Mouse (Mus musculus) adrenal gland, adult 8-10 months (tissue): Measurements from ENCODE around the gene Olfr957. TPM values are rescaled to one million over a fixed set of nuclear protein-coding genes. Genes with fewer than 3 reads are reported as not detected.

Experiments
- DNase-seq: peaks from one replicate; pipeline ENCODE4 v3.0.0; 2022
- total RNA-seq, 4 experiments: library from RNA; stranded (reverse); gene quantifications; 2 replicates each; pipeline ENCODE4 v1.2.4; 2022

The Olfr957 gene
- total RNA-seq: not detected

GRCm38 (mm10) chr9:39515531-39515930 is at the start of gene Olfr957:
Gene Olfr957, minus strand, starts transcription at chr9:39515809.
- DNase-seq: no peak

DNA sequence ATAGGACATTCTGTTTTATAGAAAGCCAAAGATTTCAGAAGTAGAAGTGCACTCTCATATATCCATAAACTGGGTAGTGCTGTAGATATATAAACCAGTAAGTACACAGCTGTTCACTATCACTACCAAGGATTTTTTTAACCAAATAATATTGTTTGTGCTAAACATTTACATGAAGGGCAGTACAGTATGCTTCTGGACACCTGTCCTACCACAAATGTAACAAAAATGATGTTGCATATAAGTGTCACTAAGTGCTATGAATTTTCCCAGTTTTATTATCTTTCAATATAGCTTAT is 42.7 kb upstream of the Olfr957 start:
- no peak for DNase-seq

DNA sequence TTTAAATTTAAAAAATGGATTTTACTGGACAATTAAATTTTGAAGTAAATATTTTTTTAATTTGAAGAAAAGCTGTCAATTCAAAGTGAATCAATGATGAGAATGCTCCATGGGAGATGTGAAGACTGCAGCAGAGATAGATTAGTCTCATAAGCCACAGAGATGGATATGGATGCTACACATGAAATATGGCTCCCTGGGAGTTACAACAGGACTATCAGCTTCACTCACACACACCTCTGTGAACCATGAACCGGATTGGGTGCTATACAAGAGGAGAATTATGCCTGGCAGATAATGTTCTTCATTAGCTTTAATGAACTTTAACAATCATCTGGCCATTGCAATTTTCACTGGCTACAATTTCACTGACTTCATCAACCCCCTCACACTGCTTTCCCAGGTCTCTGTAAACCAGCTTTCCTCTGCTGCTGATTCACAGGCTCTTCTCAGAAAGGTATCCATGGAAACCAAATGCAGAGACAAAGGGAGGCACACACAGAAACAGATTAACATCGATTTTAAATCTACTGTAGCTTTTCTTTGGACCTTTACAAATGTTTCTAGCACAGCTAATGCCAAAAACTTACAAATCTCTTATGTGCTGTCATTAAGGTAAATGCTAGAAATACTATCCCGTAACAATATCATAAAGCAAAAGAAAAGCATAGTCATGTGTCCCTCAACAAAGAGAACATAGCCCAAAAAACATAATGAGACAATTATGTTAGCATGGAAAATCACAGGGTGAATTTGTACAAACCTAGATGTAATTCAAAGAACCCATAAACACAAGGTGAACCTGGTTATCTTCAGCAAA is 42.1 kb upstream of the Olfr957 start:
- no peak for DNase-seq

GRCm38 (mm10) chr9:39553946-39554345 is 38.3 kb upstream of the Olfr957 start, which contains the start of gene Olfr958:
Gene Olfr958, minus strand, starts transcription at chr9:39554054.
- DNase-seq: no peak

DNA sequence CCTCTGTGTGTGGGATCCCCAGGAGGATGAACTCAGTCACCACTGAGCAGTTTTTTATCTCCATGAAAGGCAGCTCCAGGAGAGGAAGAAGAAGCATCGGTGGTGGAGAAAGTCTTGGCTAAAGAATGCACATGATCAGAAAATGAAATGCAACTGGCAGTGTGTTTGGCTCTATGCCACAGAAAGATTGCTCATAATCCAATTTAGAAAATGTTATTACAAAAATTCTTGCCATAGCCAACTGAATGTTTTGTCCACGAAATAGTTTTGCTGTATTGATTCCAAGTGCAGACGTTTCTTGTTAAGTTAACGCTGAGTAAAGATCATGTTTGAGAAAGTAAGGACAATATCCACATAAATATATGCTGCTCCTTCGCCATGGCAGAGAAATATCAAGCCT is 35.2 kb upstream of the Olfr957 start:
- no peak for DNase-seq

- DNase-seq: no peak
Measured at GRCm38 (mm10) chr9:39523616-39524285, 8.1 kb upstream of the Olfr957 start.

DNA sequence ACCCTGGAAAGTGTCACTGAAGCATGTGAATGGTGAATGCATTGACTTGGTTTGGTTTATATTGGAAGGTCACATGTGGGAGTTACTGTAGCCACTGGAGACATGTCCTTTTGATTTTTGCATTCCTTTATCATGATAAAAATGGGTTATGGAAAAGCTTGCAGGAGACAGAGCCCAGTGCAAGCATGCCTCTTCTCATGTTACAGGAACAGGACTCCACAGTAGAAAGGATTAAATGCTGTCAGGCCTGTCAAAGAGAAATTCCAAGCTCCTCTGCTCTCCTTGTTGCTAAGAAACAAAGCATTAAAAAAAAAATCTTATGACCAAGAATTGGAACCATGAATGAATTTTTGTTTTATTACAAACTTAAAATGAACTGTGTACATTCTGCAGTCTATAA is 3.0 kb upstream of the Olfr957 start:
- DNase-seq: no peak

GRCm38 (mm10) chr9:39509412-39509811 is 6.2 kb downstream of the Olfr957 start:
- no peak for DNase-seq

DNA sequence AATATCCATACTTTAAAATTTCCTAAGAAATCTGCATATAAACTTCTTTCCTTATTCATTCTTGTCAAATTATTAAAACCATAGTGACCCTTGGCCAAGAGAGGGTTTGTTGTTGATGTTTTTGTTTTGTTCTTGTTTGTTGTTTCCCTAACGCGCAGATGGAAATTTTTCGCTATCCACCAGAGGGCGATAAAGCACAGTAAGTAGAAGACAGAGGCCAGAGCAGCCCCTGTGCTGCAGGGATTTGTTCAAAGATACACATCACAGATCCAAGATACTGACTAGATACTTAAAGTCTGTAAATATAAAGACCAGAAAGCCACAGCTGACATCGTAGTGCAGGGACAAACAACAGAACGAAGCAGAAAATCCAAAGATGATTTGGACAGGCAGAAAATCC is 6.6 kb downstream of the Olfr957 start:
- peak; percentile 4 for DNase-seq

DNA sequence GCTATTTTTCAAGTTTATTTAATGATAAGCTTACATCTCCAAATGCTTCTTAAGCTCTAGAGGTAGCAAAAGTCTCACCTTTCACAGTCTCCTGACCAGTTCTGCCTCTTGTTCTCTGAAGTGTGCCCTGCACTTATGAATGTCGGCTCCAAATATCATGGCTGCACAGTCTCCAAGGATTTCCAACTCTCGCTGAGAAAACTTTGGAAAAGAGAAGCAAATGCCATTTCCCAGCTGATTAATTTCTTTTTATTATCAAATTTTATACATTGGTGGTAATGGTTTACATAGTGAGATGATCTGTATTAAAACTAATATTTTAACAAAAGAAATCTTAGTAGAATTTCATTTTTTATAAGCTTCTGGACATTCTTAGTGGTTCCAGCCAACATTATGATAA is 21.7 kb downstream of the Olfr957 start, which contains the start of gene Olfr44:
Olfr44 (minus strand) TSS at position 101 of the 400 bp plus-strand sequence.
- no peak for DNase-seq

GRCm38 (mm10) chr9:39471844-39472243 is 43.8 kb downstream of the Olfr957 start, which contains the start of gene Olfr955:
Gene Olfr955, minus strand, starts transcription at chr9:39471944.
- DNase-seq: no peak

Other genes with a start within 250 kb of the Olfr957 start
- gene Olfr945, start 239.0 kb downstream of the Olfr957 start, total RNA-seq: not detected
- not detected for gene Olfr948, start 189.8 kb downstream of the Olfr957 start, total RNA-seq
- gene Olfr951, start 128.4 kb downstream of the Olfr957 start, total RNA-seq: not detected
- gene Olfr952, start 88.7 kb downstream of the Olfr957 start, total RNA-seq: not detected
- not detected for gene Olfr954, start 59.1 kb downstream of the Olfr957 start, total RNA-seq
- not detected for gene Olfr955, start 43.9 kb downstream of the Olfr957 start, total RNA-seq
- gene Olfr44, start 21.8 kb downstream of the Olfr957 start, total RNA-seq: not detected
- not detected for gene Olfr958, start 38.2 kb upstream of the Olfr957 start, total RNA-seq
- not detected for gene Olfr959, start 59.8 kb upstream of the Olfr957 start, total RNA-seq
- 10 to 100 TPM; 14.1 to 23.1 (median 19.1) TPM for gene AW551984, start 88.6 kb upstream of the Olfr957 start, total RNA-seq
- gene Olfr148, start 94.8 kb upstream of the Olfr957 start, total RNA-seq: not detected
- gene Olfr960, start 105.6 kb upstream of the Olfr957 start, total RNA-seq: not detected
- not detected for gene Olfr961, start 129.3 kb upstream of the Olfr957 start, total RNA-seq
- not detected for gene Olfr963, start 151.4 kb upstream of the Olfr957 start, total RNA-seq
- gene Olfr149, start 191.3 kb upstream of the Olfr957 start, total RNA-seq: not detected
- gene Olfr965, start 195.5 kb upstream of the Olfr957 start, total RNA-seq: not detected
- gene Olfr150, start 215.2 kb upstream of the Olfr957 start, total RNA-seq: not detected
- gene Olfr967, start 230.4 kb upstream of the Olfr957 start, total RNA-seq: not detected